Mouse (Mus musculus): ENCODE data around the gene Polr2l. TPM values are rescaled to one million over a fixed set of nuclear protein-coding genes. Genes with fewer than 3 reads are reported as not detected.

Gene Polr2l
- polyA plus RNA-seq, 1 experiment from 2014 or later = 60.7 TPM

GRCm38 (mm10) chr7:141426948-141427730 lies 47.8 kb downstream of the Polr2l start:
- H3K27ac ChIP-seq (ENCODE audit: low read length) = no peak overlapping the region
- peaks cover 11% of the 10 kb centered on the region for H3K4me1 ChIP-seq (replicated peaks; ENCODE audit: control insufficient read depth, insufficient read depth, low read length)
- ATAC-seq = no peak
- 88% methylated on average over 12 of the region's 12 CpGs for WGBS
- H3K9ac ChIP-seq (replicated peaks; ENCODE audit: low read depth, low read length) = no peak overlapping the region
- no peak overlapping the region for H3K4me3 ChIP-seq (replicated peaks; ENCODE audit: low read length)
- no peaks in the 10 kb centered on the region for H3K27me3 ChIP-seq (replicated peaks; ENCODE audit: control insufficient read depth, insufficient read depth, low read length)
- no peak overlapping the region for H3K4me2 ChIP-seq (ENCODE audit: low read length)
- no peaks in the 10 kb centered on the region for H3K9me3 ChIP-seq (ENCODE audit: control insufficient read depth, low read length)
- peaks cover 11% of the 10 kb centered on the region for H3K36me3 ChIP-seq (ENCODE audit: control insufficient read depth, insufficient read depth)

GRCm38 (mm10) chr7:141423811-141424210 lies 51.1 kb downstream of the Polr2l start:
- peaks cover 7% of the 10 kb centered on the region for H3K4me1 ChIP-seq (replicated peaks; ENCODE audit: control insufficient read depth, insufficient read depth, low read length)
- WGBS = 79% methylated on average over 4 of the region's 4 CpGs

More at GRCm38 (mm10) chr7:141423811-141424210, 51.1 kb downstream of the Polr2l start:
- no peak overlapping the region for H3K4me2 ChIP-seq (ENCODE audit: low read length)
- no peak overlapping the region for H3K27ac ChIP-seq (ENCODE audit: low read length)
- no peaks in the 10 kb centered on the region for H3K9me3 ChIP-seq (ENCODE audit: control insufficient read depth, low read length)
- H3K4me3 ChIP-seq (replicated peaks; ENCODE audit: low read length) = no peak overlapping the region
- 0 out of 2 replicates have a peak, but pooled peaks cover 2% of the 10 kb centered on the region for H3K36me3 ChIP-seq (ENCODE audit: control insufficient read depth, insufficient read depth)
- ATAC-seq = no peak
- no peaks in the 10 kb centered on the region for H3K27me3 ChIP-seq (replicated peaks; ENCODE audit: control insufficient read depth, insufficient read depth, low read length)
- no peak overlapping the region for H3K9ac ChIP-seq (replicated peaks; ENCODE audit: low read depth, low read length)

Other genes with a start within 250 kb of the Polr2l start
- gene Phrf1, start 246.3 kb downstream of the Polr2l start, polyA plus RNA-seq (2015; fragmentation: Nextera tagmentation; extraction: Ambion mirVana) = 90.2 and 96.1 TPM in 2 replicates
- gene Irf7, start 208.7 kb downstream of the Polr2l start, polyA plus RNA-seq (2015; fragmentation: Nextera tagmentation; extraction: Ambion mirVana) = 0.76 and 1.9 TPM in 2 replicates
- not detected in 2 replicates for gene Cdhr5, start 198.3 kb downstream of the Polr2l start, polyA plus RNA-seq (2015; fragmentation: Nextera tagmentation; extraction: Ambion mirVana)
- 0.55 and 2.0 TPM in 2 replicates for gene Sct, start 196.0 kb downstream of the Polr2l start, polyA plus RNA-seq (2015; fragmentation: Nextera tagmentation; extraction: Ambion mirVana)
- gene Drd4, start 183.1 kb downstream of the Polr2l start, polyA plus RNA-seq (2015; fragmentation: Nextera tagmentation; extraction: Ambion mirVana) = 0.47 and 0.52 TPM in 2 replicates
- gene Deaf1, start 147.4 kb downstream of the Polr2l start, polyA plus RNA-seq (2015; fragmentation: Nextera tagmentation; extraction: Ambion mirVana) = 144 and 164 TPM in 2 replicates
- gene Tmem80, start 147.4 kb downstream of the Polr2l start, polyA plus RNA-seq (2015; fragmentation: Nextera tagmentation; extraction: Ambion mirVana) = 53.6 and 62.2 TPM in 2 replicates
- 0.67 and 0.93 TPM in 2 replicates for gene Eps8l2, start 136.3 kb downstream of the Polr2l start, polyA plus RNA-seq (2015; fragmentation: Nextera tagmentation; extraction: Ambion mirVana)
- 342 and 375 TPM in 2 replicates for gene Taldo1, start 82.9 kb downstream of the Polr2l start, polyA plus RNA-seq (2015; fragmentation: Nextera tagmentation; extraction: Ambion mirVana)
- gene Gatd1, start 61.0 kb downstream of the Polr2l start, polyA plus RNA-seq (2015; fragmentation: Nextera tagmentation; extraction: Ambion mirVana) = 56.4 and 65.9 TPM in 2 replicates
- gene Cend1, start 45.6 kb downstream of the Polr2l start, polyA plus RNA-seq (2015; fragmentation: Nextera tagmentation; extraction: Ambion mirVana) = 52.4 and 70.3 TPM in 2 replicates
- 88.4 and 111 TPM in 2 replicates for gene Slc25a22, start 37.2 kb downstream of the Polr2l start, polyA plus RNA-seq (2015; fragmentation: Nextera tagmentation; extraction: Ambion mirVana)
- 7.9 and 9.9 TPM in 2 replicates for gene Pidd1, start 31.1 kb downstream of the Polr2l start, polyA plus RNA-seq (2015; fragmentation: Nextera tagmentation; extraction: Ambion mirVana)
- gene Rplp2, start 27.8 kb downstream of the Polr2l start, polyA plus RNA-seq (2015; fragmentation: Nextera tagmentation; extraction: Ambion mirVana) = 684 and 749 TPM in 2 replicates
- gene Pnpla2, start 19.9 kb downstream of the Polr2l start, polyA plus RNA-seq (2015; fragmentation: Nextera tagmentation; extraction: Ambion mirVana) = 20.5 and 23.2 TPM in 2 replicates
- 5.2 and 5.3 TPM in 2 replicates for gene Cracr2b, start 14.0 kb downstream of the Polr2l start, polyA plus RNA-seq (2015; fragmentation: Nextera tagmentation; extraction: Ambion mirVana)
- gene Cd151, start 7.7 kb downstream of the Polr2l start, polyA plus RNA-seq (2015; fragmentation: Nextera tagmentation; extraction: Ambion mirVana) = 20.8 TPM in 2 replicates
- 29.8 and 31.8 TPM in 2 replicates for gene Tspan4, start 108 bp upstream of the Polr2l start, polyA plus RNA-seq (2015; fragmentation: Nextera tagmentation; extraction: Ambion mirVana)
- gene Chid1, start 64.7 kb upstream of the Polr2l start, polyA plus RNA-seq (2015; fragmentation: Nextera tagmentation; extraction: Ambion mirVana) = 31.2 and 35.6 TPM in 2 replicates
- 123 TPM in 2 replicates for gene Ap2a2, start 87.0 kb upstream of the Polr2l start, polyA plus RNA-seq (2015; fragmentation: Nextera tagmentation; extraction: Ambion mirVana)
- gene Muc6, start 180.2 kb upstream of the Polr2l start, polyA plus RNA-seq (2015; fragmentation: Nextera tagmentation; extraction: Ambion mirVana) = 0.15 and 0.20 TPM in 2 replicates
- gene Muc2, start 215.2 kb upstream of the Polr2l start, polyA plus RNA-seq (2015; fragmentation: Nextera tagmentation; extraction: Ambion mirVana) = 0.18 and 0.47 TPM in 2 replicates